ENCODE assay signal across 7 mouse cellular contexts in the genomic region with DNA sequence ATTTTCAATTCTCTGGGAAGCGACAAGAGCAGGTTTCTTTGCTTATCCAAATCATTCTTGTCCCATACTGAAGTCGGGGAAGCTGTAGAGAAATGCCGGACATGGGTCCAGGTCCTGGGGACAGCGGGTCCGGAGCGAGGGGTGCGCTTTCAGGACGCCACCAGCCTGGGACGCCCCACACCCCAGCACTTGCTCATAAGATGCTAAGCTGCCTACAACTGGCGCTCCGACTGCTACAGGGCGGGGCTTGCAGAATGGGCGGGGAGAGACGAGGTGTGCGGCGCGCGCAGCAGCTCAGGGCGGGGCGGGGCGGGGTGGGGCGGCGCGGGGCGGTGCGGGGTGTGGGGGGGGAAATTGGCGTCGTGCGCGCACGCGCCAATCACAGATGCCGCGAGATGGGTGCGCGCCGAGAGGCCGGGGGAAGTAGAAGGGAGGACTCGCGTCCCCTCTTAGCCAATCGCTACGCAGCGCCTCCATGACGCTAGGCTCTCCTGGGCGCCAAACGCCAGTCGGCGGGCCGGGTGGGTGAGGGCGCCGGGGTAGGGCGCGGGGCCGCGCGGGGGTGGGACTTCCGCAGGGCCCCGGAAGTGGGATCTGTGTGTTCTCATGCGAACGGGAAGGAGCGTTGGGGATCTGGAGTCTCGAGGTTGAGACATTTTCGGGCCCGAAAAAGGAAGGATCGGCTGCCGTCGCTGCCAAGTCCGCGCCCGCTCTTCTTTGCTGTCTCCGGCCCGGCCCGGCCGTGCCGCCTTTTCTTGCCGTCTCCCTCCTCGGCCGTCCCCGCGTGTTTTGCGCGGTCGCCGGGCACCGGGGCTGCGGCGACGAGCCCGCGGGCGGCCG. TPM values are rescaled to one million over a fixed set of nuclear protein-coding genes. Genes with fewer than 3 reads are reported as not detected.
DNase-seq lines count a peak whose midpoint lies in the region; ATAC-seq lines count a peak whose summit lies in the region.

A gene (plus strand): TSS at position 566 of the 840 bp plus-strand sequence.

- intact Hi-C loops in left cerebral cortex, postnatal 36 days (cut with DNase I), result loop anchor here (1.0 to 10.0 kb wide), 2 partner anchors 97 to 209 kb away; a partner anchor contains a TSS

- DNase-seq in adrenal gland, adult 2 months, result peak; percentile 99
- DNase-seq in embryo, embryonic 11.5 days (ENCODE audit: low read depth, low spot score), result peak; percentile 96
- DNase-seq in gastrocnemius, postnatal 4 days (ENCODE audit: low spot score in 2 of 2), result peak; percentile 96 to 98
- peak; percentile 95 to 97 for DNase-seq in left cerebral cortex, postnatal 36 days (ENCODE audit: low spot score in 2 of 2)
- peak; percentile 99 for DNase-seq in midbrain, embryonic 11.5 days (ENCODE audit: low spot score, missing footprints)
- peak; percentile 99 for DNase-seq in skeletal muscle tissue, adult 2 months (ENCODE audit: low read depth, low spot score)

- H3K4me3 ChIP-seq in intestine, embryonic 16.5 days (ENCODE audit: low read length), result peak within 1 kb of the TSS; percentile 97
- H3K4me3 ChIP-seq in midbrain, embryonic 11.5 days (ENCODE audit: low read depth, low read length), result peak within 1 kb of the TSS; percentile 99

- no peaks in the 10 kb centered on the region for H3K9me3 ChIP-seq in intestine, embryonic 16.5 days (ENCODE audit: control insufficient read depth, low read length)
- no peaks in the 10 kb centered on the region for H3K9me3 ChIP-seq in midbrain, embryonic 11.5 days (ENCODE audit: control insufficient read depth, low read length)

- peaks cover 8% of the 10 kb centered on the region for H3K4me1 ChIP-seq in intestine, embryonic 16.5 days (ENCODE audit: control insufficient read depth, insufficient read depth, low read length)
- H3K4me1 ChIP-seq in midbrain, embryonic 11.5 days (ENCODE audit: control insufficient read depth, insufficient read depth, low read length), result peaks cover 6% of the 10 kb centered on the region

- H3K9ac ChIP-seq in intestine, embryonic 16.5 days (ENCODE audit: low read depth, low read length), result peak within 1 kb of the TSS; percentile 99
- peak within 1 kb of the TSS; percentile 93 for H3K9ac ChIP-seq in midbrain, embryonic 11.5 days (ENCODE audit: low read length)

- under 1% methylated on average over 83 of the region's 92 CpGs for WGBS in intestine, embryonic 16.5 days
- under 1% methylated on average over 66 of the region's 92 CpGs for WGBS in midbrain, embryonic 11.5 days

- ATAC-seq in intestine, embryonic 16.5 days, result peak; percentile 99
- ATAC-seq in midbrain, embryonic 11.5 days (ENCODE audit: low FRiP score), result peak; percentile 100

- H3K27ac ChIP-seq in intestine, embryonic 16.5 days (ENCODE audit: low read length), result peak within 1 kb of the TSS; percentile 98
- peak within 1 kb of the TSS; percentile 62 for H3K27ac ChIP-seq in midbrain, embryonic 11.5 days (ENCODE audit: low read depth, low read length)

- peak within 1 kb of the TSS; percentile 66 for H3K4me2 ChIP-seq in intestine, embryonic 16.5 days (ENCODE audit: low read depth, low read length)
- H3K4me2 ChIP-seq in midbrain, embryonic 11.5 days, result peak within 1 kb of the TSS; percentile 67

- H3K36me3 ChIP-seq in intestine, embryonic 16.5 days (ENCODE audit: control insufficient read depth, insufficient read depth, low read length), result no peaks in the 10 kb centered on the region
- H3K36me3 ChIP-seq in midbrain, embryonic 11.5 days (ENCODE audit: control insufficient read depth, insufficient read depth, low read length), result no peaks in the 10 kb centered on the region

- H3K27me3 ChIP-seq in intestine, embryonic 16.5 days (replicated peaks; ENCODE audit: control insufficient read depth, insufficient read depth, low read length), result no peaks in the 10 kb centered on the region
- H3K27me3 ChIP-seq in midbrain, embryonic 11.5 days (ENCODE audit: control insufficient read depth, insufficient read depth, low read length), result no peaks in the 10 kb centered on the region

RNA-seq across cellular contexts. Expression of the gene that starts here (rescaled TPM):
- 10 to 100 TPM; 49.1 to 72.2 TPM for total RNA-seq in adrenal gland, adult 2 months (2021)
- polyA plus RNA-seq in adrenal gland, adult 2 months (2012; rRNA removed), result 14.2 and 19.8 TPM in 2 replicates
- total RNA-seq in gastrocnemius, postnatal 4 days (2021), result 10 to 100 TPM; 78.7 to 86.5 TPM
- polyA plus RNA-seq in intestine, embryonic 16.5 days (2015; fragmentation: Nextera tagmentation; extraction: Ambion mirVana), result 32.1 and 36.6 TPM in 2 replicates
- total RNA-seq in left cerebral cortex, postnatal 36 days (2021), result 10 to 100 TPM; 75.5 to 76.3 TPM
- 36.9 and 37.7 TPM in 2 replicates for polyA plus RNA-seq in midbrain, embryonic 11.5 days (2014; fragmentation: Nextera tagmentation; extraction: Ambion mirVana)

Comparison
In these comparisons a context has a peak if more than half of its experiments do, and no peak if none do; other contexts are left out.
1. Peak in every context shown above with its lines: DNase-seq, ATAC-seq, H3K4me3 ChIP-seq and H3K27ac ChIP-seq.